Mouse (Mus musculus): Measurements from ENCODE around the gene Myo1c. TPM values are rescaled to one million over a fixed set of nuclear protein-coding genes. Genes with fewer than 3 reads are reported as not detected.

Gene Myo1c
- total RNA-seq (2021) = 10 to 100 TPM; 50.5 to 51.8 TPM
- long read RNA-seq, experiment 1, full-length matches to known transcripts = 31 of 51 reads
- long read RNA-seq, experiment 1, partial matches to known transcripts = 15 of 51 reads
- long read RNA-seq, experiment 1, other reads (novel, unspliced or antisense) = 5 of 51 reads
- long read RNA-seq, experiment 2, full-length matches to known transcripts = 43 of 59 reads
- long read RNA-seq, experiment 2, partial matches to known transcripts = 13 of 59 reads
- long read RNA-seq, experiment 2, other reads (novel, unspliced or antisense) = 3 of 59 reads

DNA sequence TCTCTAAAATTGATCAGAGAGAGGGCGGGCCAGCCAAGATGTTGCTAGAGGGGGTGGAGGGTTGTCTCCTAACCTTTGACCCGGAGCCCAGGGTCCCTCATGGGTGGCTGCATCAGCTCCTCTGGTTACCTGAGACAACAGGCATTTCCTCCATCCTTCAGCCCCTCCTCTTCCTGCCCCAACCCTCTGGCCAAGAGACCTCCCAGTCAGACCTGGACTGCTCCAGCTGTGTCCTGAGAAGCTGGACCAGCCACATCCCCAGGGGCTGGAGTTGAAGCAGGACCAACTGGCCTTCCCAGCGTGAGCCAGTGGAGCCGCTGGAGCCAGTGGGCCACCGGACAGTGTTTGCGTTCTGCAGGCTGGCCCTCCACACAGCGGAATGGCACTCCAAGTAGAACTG, at the start of gene Myo1c:
TSS of gene Myo1c (plus strand) at position 194 of the 400 bp plus-strand sequence.
- DNase-seq = peak; percentile 72
- intact Hi-C loops (cut with DNase I; ENCODE audit: low total_unique reads) = no loop called here

GRCm38 (mm10) chr11:75604826-75605225, 45.5 kb upstream of the Myo1c start:
- intact Hi-C loops (cut with DNase I; ENCODE audit: low total_unique reads) = no loop called here
- DNase-seq = no peak

GRCm38 (mm10) chr11:75605318-75605717, 45.0 kb upstream of the Myo1c start:
- intact Hi-C loops (cut with DNase I; ENCODE audit: low total_unique reads) = no loop called here
- no peak for DNase-seq

GRCm38 (mm10) chr11:75608776-75609175, 41.5 kb upstream of the Myo1c start:
- DNase-seq = no peak
- intact Hi-C loops (cut with DNase I; ENCODE audit: low total_unique reads) = no loop called here

- intact Hi-C loops (cut with DNase I; ENCODE audit: low total_unique reads) = no loop called here
- no peak for DNase-seq
Measured at GRCm38 (mm10) chr11:75610021-75610420, 40.3 kb upstream of the Myo1c start.

- intact Hi-C loops (cut with DNase I; ENCODE audit: low total_unique reads) = no loop called here
- no peak for DNase-seq
Measured at GRCm38 (mm10) chr11:75614769-75615168, 35.5 kb upstream of the Myo1c start.

DNA sequence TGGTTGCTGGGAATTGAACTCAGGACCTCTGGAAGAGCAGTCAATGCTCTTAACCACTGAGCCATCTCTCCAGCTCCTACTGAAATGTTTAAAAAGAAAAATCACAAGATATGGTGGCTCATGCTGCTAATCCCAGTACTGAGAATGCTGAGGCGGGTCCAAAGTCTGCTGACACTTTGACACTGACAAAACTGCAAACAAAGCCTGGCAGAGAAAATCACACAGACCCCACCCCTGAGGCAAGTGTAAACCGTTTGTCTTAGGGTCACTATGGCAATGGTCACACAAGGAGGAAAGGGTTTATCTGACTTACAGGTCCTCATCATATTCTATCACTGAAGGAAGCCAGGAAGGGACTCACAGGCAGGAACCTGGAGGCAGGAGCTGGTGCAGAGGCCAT, 34.7 kb upstream of the Myo1c start:
- DNase-seq = no peak
- intact Hi-C loops (cut with DNase I; ENCODE audit: low total_unique reads) = no loop called here

DNA sequence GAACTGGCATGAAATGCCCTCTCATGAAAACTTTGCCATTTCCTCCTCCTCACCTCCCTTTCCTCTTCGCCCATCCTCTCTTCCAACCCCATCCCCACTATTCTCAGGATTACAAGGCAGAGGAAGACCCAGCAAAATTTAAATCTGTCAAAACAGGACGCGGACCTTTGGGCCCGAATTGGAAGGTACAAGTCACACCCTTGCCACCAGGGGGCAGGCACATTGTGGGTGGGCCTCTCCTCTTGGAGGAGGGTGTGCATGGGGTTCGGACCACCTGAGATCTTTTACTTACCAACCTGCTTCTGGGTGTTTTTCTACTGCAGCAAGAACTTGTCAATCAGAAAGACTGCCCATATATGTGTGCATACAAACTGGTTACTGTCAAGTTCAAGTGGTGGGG, 31.2 kb upstream of the Myo1c start:
- peak; percentile 39 for DNase-seq

GRCm38 (mm10) chr11:75620136-75620780, 30.0 kb upstream of the Myo1c start:
- intact Hi-C loops (cut with DNase I; ENCODE audit: low total_unique reads) = no loop called here
- peak; percentile 55 for DNase-seq

More for the DNA sequence above, 31.2 kb upstream of the Myo1c start:
- intact Hi-C loops (cut with DNase I; ENCODE audit: low total_unique reads) = no loop called here

GRCm38 (mm10) chr11:75621426-75621825, 28.9 kb upstream of the Myo1c start:
- intact Hi-C loops (cut with DNase I; ENCODE audit: low total_unique reads) = no loop called here
- DNase-seq = no peak

DNA sequence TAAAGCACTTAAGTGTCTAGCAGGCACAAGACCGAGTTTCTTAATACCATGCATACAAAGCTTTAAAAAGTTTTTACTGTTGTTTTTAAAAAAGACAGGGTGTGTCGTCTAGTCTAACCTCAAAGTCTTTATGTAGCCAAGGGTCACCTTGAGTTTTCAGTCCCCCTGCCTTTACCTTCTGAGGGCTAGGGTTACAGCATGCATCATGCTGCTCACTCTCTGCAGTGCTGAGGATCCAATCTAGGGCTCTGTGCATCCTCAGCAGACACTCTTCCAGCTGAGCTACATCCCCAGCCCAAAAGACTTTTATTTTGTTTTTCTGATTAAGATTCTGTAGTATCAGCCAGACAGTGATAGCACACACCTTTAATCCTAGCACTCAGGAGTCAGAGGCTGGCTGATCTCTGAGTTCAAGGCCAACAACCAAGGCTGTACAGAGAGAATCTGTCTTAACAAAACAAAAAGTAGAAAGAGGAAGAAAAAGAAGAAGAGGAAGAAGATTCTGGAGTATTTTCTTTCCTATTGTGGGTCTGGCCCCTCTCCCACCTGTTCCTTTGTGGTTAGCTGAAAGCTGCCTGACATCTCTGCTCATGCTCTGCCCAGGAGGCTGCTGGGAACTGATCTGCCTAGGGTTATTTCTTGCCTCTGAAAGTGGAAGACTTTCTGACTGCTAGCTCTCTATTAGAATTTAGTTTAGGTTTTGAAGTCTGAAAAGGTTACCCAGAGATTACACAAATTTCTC, 27.5 kb upstream of the Myo1c start:
- intact Hi-C loops (cut with DNase I; ENCODE audit: low total_unique reads) = no loop called here
- DNase-seq = no peak

DNA sequence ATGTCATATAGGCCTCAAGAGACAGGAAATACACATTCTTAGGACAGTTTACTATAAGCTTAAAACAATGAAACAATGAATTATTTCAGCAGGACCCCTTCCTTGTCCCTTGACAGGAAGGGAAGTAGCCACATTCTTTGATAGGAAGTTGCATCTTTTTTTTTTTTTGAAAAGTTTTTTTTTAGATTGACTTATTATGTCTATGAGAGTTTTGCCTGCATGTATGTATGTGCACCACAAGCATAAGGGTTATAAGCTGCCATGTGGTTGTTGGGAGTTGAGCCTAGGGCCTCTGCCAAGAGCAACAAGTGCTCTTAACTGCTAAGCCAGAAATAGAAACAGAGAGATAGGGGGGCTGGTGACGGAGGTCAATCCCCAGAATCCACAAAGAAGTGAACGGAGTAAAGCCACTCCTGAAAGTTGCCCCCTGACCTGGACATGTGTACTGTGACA, 26.2 kb upstream of the Myo1c start:
- intact Hi-C loops (cut with DNase I; ENCODE audit: low total_unique reads) = no loop called here
- no peak for DNase-seq

DNA sequence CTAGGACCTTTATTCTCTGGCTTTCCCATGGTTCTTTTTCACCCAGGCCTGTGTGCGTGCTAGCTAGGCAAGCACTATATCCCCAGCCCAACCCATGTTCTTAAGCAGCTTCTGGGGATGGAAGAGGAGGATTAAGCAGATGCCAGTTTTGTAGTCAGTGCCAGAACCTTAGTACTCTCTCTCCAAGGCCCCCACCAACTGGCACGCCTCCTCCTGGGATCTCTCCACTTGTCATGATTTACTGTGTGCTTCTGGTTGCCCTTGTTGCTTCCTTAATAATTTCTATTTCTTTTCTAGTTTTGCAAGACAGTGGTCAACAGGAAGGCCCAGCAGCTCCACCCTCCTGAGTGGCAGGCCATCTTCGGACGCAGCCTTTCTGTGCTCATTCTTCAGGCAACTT, 24.5 kb upstream of the Myo1c start:
- intact Hi-C loops (cut with DNase I; ENCODE audit: low total_unique reads) = no loop called here
- DNase-seq = no peak

GRCm38 (mm10) chr11:75630098-75630497, 20.2 kb upstream of the Myo1c start:
- no peak for DNase-seq
- intact Hi-C loops (cut with DNase I; ENCODE audit: low total_unique reads) = no loop called here

DNA sequence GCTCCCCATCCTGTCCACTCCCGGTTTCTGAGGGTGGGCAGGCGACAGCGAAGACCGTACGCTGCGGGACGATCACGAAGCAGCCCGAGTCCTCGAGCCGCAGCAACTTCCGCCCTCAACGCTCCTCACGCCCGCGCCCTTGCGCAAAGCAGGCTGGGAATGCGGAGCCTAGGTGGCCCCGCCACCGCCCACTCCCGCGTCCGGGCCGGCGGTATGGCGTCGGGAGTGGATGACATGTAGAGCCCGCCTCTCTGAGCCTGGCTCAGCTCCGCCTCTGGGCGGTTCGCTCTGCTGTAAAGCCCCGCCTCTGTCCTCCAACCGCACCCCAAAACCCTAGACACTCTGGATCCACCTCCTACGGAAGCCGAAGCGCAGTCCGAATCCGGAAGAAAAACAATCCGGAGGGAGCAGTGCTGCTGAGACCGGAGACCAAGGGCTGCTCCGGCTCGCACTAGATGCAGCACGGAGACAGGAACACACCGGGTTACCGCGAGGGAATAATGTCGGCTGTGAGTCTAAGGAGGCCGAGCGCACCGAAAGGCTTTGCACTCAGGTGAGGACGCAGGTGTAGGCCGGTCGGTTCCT, 19.6 kb upstream of the Myo1c start, which contains the start of gene Inpp5k:
TSS of gene Inpp5k (plus strand) at position 344 of the 585 bp plus-strand sequence.
- intact Hi-C loops (cut with DNase I; ENCODE audit: low total_unique reads) = no loop called here
- DNase-seq = peak; percentile 95

GRCm38 (mm10) chr11:75631561-75632225, 18.6 kb upstream of the Myo1c start:
- DNase-seq = no peak
- intact Hi-C loops (cut with DNase I; ENCODE audit: low total_unique reads) = loop anchor here (2.0 kb wide), 1 partner anchor 47 kb away; the partner anchor contains the start of gene Crk

DNA sequence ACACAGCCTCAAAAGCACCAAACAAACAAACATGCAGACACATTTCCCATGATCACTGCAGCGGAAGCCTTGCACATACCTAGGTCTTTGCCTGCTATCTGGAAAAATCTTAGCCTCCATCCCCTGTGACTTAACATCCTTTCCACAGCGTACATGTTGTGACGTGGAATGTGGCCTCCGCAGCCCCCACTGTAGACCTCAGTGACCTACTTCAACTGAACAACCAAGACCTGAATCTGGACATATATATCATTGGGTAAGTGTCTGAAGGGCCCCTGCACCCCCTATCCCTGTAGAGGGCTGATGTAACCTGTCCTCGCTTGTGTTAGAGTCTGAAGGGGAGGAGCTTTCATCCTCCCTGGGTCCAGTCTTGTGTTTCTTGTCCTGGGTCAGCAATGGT, 17.4 kb upstream of the Myo1c start:
- intact Hi-C loops (cut with DNase I; ENCODE audit: low total_unique reads) = loop anchor here (2.0 kb wide), 1 partner anchor 46 kb away; the partner anchor contains the start of gene Crk
- DNase-seq = no peak

- no peak for DNase-seq
- intact Hi-C loops (cut with DNase I; ENCODE audit: low total_unique reads) = no loop called here
Measured at GRCm38 (mm10) chr11:75634801-75635200, 15.5 kb upstream of the Myo1c start.

DNA sequence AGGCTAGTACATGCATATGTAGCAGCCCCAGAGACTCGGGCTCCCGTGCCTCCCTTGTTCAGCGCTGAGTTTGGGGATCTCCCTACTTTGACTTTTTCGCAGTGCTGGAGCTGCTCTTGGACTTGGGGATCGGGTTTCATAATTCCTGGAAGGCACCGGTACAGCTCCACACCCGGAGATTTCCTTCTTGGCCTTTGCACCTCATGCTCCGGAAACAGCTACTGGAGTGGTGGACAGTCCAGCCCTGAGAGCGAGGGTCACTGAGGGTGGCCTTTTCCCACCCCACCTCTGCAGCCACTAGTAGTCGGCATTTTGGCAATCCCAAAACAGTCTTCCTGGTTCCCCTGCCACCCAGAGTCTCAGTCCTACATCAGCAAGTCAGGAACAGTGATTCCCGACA, 15.0 kb upstream of the Myo1c start:
- intact Hi-C loops (cut with DNase I; ENCODE audit: low total_unique reads) = no loop called here
- DNase-seq = no peak
